In genomic region chrX:60463786-60464185, GRCm38 (mm10) we compare ENCODE assay signal across 8 mouse cellular contexts.
DNase-seq lines count a peak whose midpoint lies in the region; ATAC-seq and TF ChIP-seq lines count a peak whose summit lies in the region.

No protein-coding gene starts in this region.

- no peaks in the 10 kb centered on the region for H3K27me3 ChIP-seq in kidney, postnatal 0 days (ENCODE audit: insufficient read depth, low read length)

- no peak overlapping the region for H3K4me2 ChIP-seq in kidney, postnatal 0 days (ENCODE audit: low read length)

- no peak overlapping the region for H3K27ac ChIP-seq in kidney, postnatal 0 days

- no peaks in the 10 kb centered on the region for H3K4me1 ChIP-seq in kidney, postnatal 0 days (replicated peaks; ENCODE audit: insufficient read depth, low read length)

- 27% methylated on average over 2 of the region's 2 CpGs for WGBS in kidney, postnatal 0 days

- H3K36me3 ChIP-seq in kidney, postnatal 0 days (ENCODE audit: insufficient read depth, low read length): no peaks in the 10 kb centered on the region

- H3K4me3 ChIP-seq in kidney, postnatal 0 days (replicated peaks; ENCODE audit: low read depth, low read length): no peak overlapping the region

- ATAC-seq in kidney, postnatal 0 days (replicated peaks; ENCODE audit: low FRiP score, low read depth): no peak

- H3K9me3 ChIP-seq in kidney, postnatal 0 days (replicated peaks; ENCODE audit: low read length): no peaks in the 10 kb centered on the region

- DNase-seq in adrenal gland, postnatal 10 days: peak; percentile 5
- DNase-seq in adrenal gland, adult 2 months: no peak
- peak; percentile 9 for DNase-seq in kidney, postnatal 0 days (ENCODE audit: low spot score)
- DNase-seq in kidney, adult 18-20 months: no peak
- DNase-seq in 416B (ENCODE audit: low read depth): peak; percentile 31
- peak; percentile 4 for DNase-seq in embryo, embryonic 11.5 days (ENCODE audit: low read depth, low spot score)
- no peak for DNase-seq in frontal cortex, postnatal 25 days (ENCODE audit: low spot score in 2 of 2)
- no peak for DNase-seq in thymus, postnatal 36 days

- H3K9ac ChIP-seq in kidney, postnatal 0 days (ENCODE audit: low read depth, low read length): no peak overlapping the region

- peak; percentile 70 for TF ChIP-seq CTCF in kidney, postnatal 0 days (IDR thresholded peaks at IDR 0.05; ENCODE audit: low read depth)

Comparison
In these comparisons a context has a peak if more than half of its experiments do, and no peak if none do; other contexts are left out.
1. DNase-seq: peak in adrenal gland, postnatal 10 days (single experiment), kidney, postnatal 0 days (single experiment), 416B (single experiment) and embryo, embryonic 11.5 days (single experiment); none in adrenal gland, adult 2 months (single experiment), kidney, adult 18-20 months (single experiment), frontal cortex, postnatal 25 days (0 of 2) and thymus, postnatal 36 days (0 of 2).